Mouse (Mus musculus) macrophage (primary cell): ENCODE data around the gene Try4. TPM values are rescaled to one million over a fixed set of nuclear protein-coding genes. Genes with fewer than 3 reads are reported as not detected.
"Not testable (repeated sequence)": the region's sequence is repeated elsewhere in the genome, so short reads cannot be mapped to it uniquely, and the experiment has no call there.

Experiments used
- H3K27ac ChIP-seq: fragments of 350-480 bp; formaldehyde crosslinking; 2 replicates; pipeline ENCODE4 v1.9.0; 2021
- H3K36me3 ChIP-seq: fragments of 350-480 bp; formaldehyde crosslinking; 2 replicates; pipeline ENCODE4 v1.9.0; 2021; ENCODE audit errors: inconsistent target
- H3K4me3 ChIP-seq: fragments of 350-480 bp; formaldehyde crosslinking; 2 replicates; pipeline ENCODE4 v1.9.0; 2021; ENCODE audit errors: inconsistent target
- H3K79me2 ChIP-seq: fragments of 350-480 bp; formaldehyde crosslinking; 2 replicates; pipeline ENCODE4 v1.9.0; 2021; ENCODE audit errors: inconsistent target
- WGBS: methylation state at CpG from one replicate; pipeline ENCODE4 v1.1.7; 2026; ENCODE audit warnings: inconsistent platforms; ENCODE audit not compliant: missing documents; 5-methylcytosine and 5-hydroxymethylcytosine counted together
- polyA plus RNA-seq: library from polyadenylated mRNA; stranded (reverse); fragments of 250-400 nt; gene quantifications from 3 replicates; pipeline ENCODE4 v1.2.4, GENCODE M21; 2018; ENCODE audit warnings: inconsistent platforms
- total RNA-seq, 78 experiments: library from RNA; depleted of rRNA; stranded (reverse); fragments of 250-400 nt; gene quantifications; 1 replicate in 9 of 78; 2 replicates in 24 of 78; 3 replicates in 43 of 78; 4 replicates in 2 of 78; pipeline ENCODE4 v1.2.4; 2018; ENCODE audit warnings: inconsistent platforms in 56 of 78

Gene Try4
- total RNA-seq (2018; cell fraction: chromatin; rRNA removed), result not detected
- total RNA-seq (2018; cell fraction: cytosol; rRNA removed), result not detected
- not detected for total RNA-seq (2018; cell fraction: nucleus; rRNA removed)
- not detected in 3 replicates for polyA plus RNA-seq

- no peak within 1 kb of the TSS for H3K4me3 ChIP-seq
- H3K79me2 ChIP-seq, result no peaks in the 10 kb centered on the region
- no peaks in the 10 kb centered on the region for H3K36me3 ChIP-seq
- WGBS, result 89% methylated on average over 1 of the region's 1 CpGs
- no peak within 1 kb of the TSS for H3K27ac ChIP-seq
Observed at GRCm38 (mm10) chr6:41301969-41302368, at the start of gene Try4. TSS of gene Try4 (plus strand) at chr6:41302269.

DNA sequence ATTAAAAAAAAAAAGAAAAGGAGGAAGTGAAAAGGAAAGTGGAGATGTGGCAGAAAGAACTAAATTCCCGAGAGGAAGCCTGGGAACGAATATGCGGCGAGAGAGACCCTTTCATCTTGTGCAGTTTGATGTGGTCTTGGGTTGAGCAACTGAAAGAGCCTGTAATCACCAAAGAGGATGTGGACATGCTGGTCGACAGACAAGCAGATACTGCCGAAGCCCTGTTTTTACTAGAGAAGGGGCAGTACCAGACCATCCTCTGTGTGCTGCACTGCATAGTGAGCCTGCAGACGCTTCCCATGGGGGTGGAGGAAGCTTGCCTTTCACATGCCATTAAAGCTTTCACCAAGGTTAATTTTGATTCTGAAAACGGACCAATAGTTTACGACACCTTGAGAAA, 48.8 kb upstream of the Try4 start:
- WGBS, result 41% methylated on average over 5 of the region's 9 CpGs
- H3K4me3 ChIP-seq, H3K36me3 ChIP-seq, H3K27ac ChIP-seq, H3K79me2 ChIP-seq: not testable (repeated sequence)

DNA sequence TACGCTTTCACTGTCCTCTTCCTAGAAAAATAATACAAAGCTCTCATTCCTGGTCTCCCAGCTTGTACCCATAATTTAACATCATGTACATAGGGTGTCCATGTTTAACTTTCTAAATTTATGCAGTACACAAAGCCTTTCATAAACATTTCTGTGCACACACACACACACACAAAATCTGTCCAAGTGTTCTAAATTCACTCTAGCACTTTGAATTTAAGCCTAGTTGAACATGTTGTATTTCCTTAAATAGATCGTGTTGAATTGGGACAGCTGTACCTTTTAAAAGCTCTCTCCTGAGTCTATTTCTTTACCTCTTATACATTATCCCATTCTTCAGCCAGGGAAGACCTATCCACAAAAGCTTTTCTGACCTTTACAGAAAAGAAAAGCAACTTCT, 45.6 kb upstream of the Try4 start:
- Histone ChIP-seq H3K27ac (no peak overlapping the region), H3K36me3 (no peaks in the 10 kb centered on the region), H3K79me2 (no peaks in the 10 kb centered on the region), H3K4me3 (no peak overlapping the region)
- WGBS, result 100% methylated on average over 2 of the region's 2 CpGs

DNA sequence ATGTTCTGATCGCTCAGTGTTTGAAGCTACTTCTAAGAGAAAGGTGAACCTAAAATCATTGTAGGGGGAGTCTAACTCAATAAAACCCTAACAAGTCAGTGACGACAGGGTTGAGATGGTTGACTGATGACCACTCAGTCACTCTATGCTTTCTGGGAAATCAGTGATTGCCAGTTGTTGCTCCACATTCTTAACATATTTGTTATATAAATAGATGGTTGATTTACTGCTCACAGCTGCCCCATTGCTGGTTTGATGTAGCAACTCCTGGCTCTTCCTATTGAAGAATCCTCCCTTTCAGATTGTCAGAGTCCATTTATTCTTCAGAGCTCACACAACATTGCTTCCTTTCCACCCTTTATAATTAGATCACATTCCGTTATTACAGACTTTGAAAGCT, 44.6 kb upstream of the Try4 start:
- Histone ChIP-seq H3K4me3 (no peak overlapping the region), H3K36me3 (no peaks in the 10 kb centered on the region), H3K79me2 (no peaks in the 10 kb centered on the region), H3K27ac (no peak overlapping the region)
- 82% methylated on average over 3 of the region's 3 CpGs for WGBS

- no peaks in the 10 kb centered on the region for H3K36me3 ChIP-seq
- no peaks in the 10 kb centered on the region for H3K79me2 ChIP-seq
- H3K27ac ChIP-seq, result no peak overlapping the region
- 13% methylated on average over 3 of the region's 3 CpGs for WGBS
- no peak overlapping the region for H3K4me3 ChIP-seq
Observed at GRCm38 (mm10) chr6:41262796-41263195, 39.3 kb upstream of the Try4 start.

GRCm38 (mm10) chr6:41266140-41266539, 35.9 kb upstream of the Try4 start:
- Histone ChIP-seq H3K27ac (no peak overlapping the region), H3K4me3 (no peak overlapping the region), H3K36me3 (no peaks in the 10 kb centered on the region), H3K79me2 (no peaks in the 10 kb centered on the region)
- 91% methylated on average over 3 of the region's 6 CpGs for WGBS

DNA sequence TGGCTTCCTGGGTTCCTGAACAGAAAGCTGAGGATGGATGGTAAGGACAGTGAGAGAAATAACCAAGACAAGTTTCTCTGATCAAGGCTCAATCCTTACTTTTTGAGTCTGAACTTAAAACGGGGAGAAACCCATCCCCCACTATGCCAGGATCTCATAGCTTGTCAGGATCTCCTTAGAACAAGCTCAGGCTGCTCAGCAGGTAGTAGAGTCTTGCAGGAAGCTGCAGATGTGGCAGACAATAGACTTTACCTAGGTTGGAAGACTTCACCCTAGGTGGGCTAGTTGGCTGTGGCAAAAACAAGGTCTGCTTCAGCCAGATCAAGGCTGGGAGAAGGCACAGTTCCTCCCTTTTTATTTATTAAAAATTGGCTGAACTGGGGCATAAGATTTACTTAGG, 3.8 kb upstream of the Try4 start:
- H3K36me3 ChIP-seq, result no peaks in the 10 kb centered on the region
- 38% methylated on average over 1 of the region's 1 CpGs for WGBS
- no peaks in the 10 kb centered on the region for H3K79me2 ChIP-seq
- no peak overlapping the region for H3K27ac ChIP-seq
- H3K4me3 ChIP-seq, result no peak overlapping the region

DNA sequence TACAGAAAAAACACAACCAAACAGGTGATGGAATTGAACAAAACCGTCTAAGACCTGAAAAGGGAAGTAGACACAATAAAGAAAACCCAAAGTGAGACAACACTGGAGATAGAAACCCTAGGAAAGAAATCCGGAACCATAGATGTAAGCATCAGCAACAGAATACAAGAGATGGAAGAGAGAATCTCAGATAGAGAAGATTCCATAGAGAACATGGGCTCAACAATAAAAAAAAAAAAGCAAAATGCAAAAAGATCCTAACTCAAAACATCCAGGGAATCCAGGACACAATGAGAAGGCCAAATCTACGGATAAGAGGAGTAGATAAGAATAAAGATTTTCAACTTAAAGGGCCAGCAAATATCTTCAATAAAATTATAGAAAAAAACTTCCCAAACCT, 14.7 kb downstream of the Try4 start, which contains the start of gene Try5:
Gene Try5 (minus strand): TSS at position 101 of the 400 bp plus-strand sequence.
- not testable (repeated sequence) for H3K36me3 ChIP-seq, H3K27ac ChIP-seq, H3K79me2 ChIP-seq, H3K4me3 ChIP-seq
- WGBS, result 74% methylated on average over 3 of the region's 3 CpGs

- 90% methylated on average over 2 of the region's 2 CpGs for WGBS
Observed at GRCm38 (mm10) chr6:41353932-41354331, 51.9 kb downstream of the Try4 start, which contains the start of gene Try10. TSS of gene Try10 (plus strand) at chr6:41354105.

More at GRCm38 (mm10) chr6:41353932-41354331, 51.9 kb downstream of the Try4 start, which contains the start of gene Try10:
- H3K27ac ChIP-seq, result no peak within 1 kb of the TSS
- H3K36me3 ChIP-seq, result no peaks in the 10 kb centered on the region
- H3K4me3 ChIP-seq, result no peak within 1 kb of the TSS
- H3K79me2 ChIP-seq, result no peaks in the 10 kb centered on the region

Other genes starting within 250 kb of the Try4 start
- gene Try5, start 14.6 kb downstream of the Try4 start, polyA plus RNA-seq, result not detected in 3 replicates
- not detected in 3 replicates for gene Try10, start 51.8 kb downstream of the Try4 start, polyA plus RNA-seq
- not detected in 3 replicates for gene Prss3, start 75.4 kb downstream of the Try4 start, polyA plus RNA-seq
- not detected in 3 replicates for gene Gm5771, start 90.1 kb downstream of the Try4 start, polyA plus RNA-seq
- gene Gm10334, start 143.9 kb downstream of the Try4 start, polyA plus RNA-seq, result not detected in 3 replicates
- not detected in 3 replicates for gene Prss1, start 156.7 kb downstream of the Try4 start, polyA plus RNA-seq
- not detected in 3 replicates for gene Prss2, start 219.5 kb downstream of the Try4 start, polyA plus RNA-seq